Mouse (Mus musculus): ENCODE data around the gene Cntnap1. TPM values are rescaled to one million over a fixed set of nuclear protein-coding genes. Genes with fewer than 3 reads are reported as not detected.

The Cntnap1 gene
- polyA plus RNA-seq, 1 experiment from 2014 or later: 1.5 TPM

DNA sequence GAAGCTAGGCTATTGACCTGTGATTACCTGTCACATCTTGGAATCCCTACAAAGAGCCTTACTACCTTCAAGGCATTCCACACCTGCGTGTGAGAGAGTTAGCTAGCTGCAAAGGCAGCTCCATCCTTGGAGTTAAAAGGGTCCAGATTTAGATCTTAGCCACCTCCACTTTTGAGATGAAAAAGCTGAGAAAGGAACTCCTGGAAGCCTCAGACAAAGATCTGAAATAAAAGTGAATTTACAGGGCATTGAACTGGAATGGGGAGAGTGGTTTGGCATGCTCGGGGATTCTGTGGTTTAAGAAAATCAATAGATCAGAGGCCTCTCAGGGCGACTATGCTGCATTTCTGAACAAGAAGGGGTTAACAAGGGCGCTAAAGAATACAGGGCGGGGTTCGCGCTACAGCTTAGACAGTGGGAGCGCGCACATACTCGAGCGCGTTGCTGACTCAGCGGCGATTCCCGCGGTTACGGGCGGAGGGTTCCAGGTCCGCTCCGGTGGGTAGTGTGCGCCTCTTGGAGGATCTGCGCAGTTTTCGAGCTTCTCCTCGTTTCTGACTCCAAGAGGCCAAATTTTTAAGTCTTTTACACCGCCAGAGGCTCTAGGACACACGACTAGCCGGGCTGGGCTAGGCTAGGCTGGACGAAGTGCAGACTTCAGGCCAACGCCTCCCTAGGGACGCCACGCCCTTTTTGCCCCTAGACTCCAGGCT is 1.6 kb downstream of the Cntnap1 start:
- no peak for DNase-seq
- H3K4me1 ChIP-seq (ENCODE audit: insufficient read depth): peaks cover 54% of the 10 kb centered on the region

DNA sequence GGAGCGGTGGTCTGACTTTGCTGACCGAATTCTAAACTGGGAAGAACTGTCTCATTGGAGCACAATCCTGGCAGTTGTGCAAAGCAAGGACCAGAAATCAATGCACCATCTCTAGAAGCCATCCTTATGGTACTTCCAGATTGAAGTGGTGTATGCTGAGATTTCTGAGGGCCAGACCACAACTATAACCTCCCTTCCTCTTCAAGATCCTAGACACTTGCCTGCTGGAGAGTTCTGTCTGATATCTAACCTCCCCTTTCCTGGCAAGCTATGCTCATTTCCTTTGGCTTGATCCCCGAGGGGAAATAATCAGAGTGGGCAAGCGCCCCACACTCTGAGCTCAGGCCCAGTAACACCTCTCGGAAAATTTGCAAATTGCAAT is 2.1 kb downstream of the Cntnap1 start:
- H3K9me3 ChIP-seq (ENCODE audit: low read length): no peaks in the 10 kb centered on the region
- peak overlapping the region; percentile 35; the same call in 1 of the 2 replicates for H3K27ac ChIP-seq (ENCODE audit: low read depth)
- peak overlapping the region; percentile 54 for H3K9ac ChIP-seq (replicated peaks)
- DNase-seq (no peak), ATAC-seq (no peak)
- 10% methylated on average over 5 of the region's 5 CpGs for WGBS (ENCODE audit: insufficient replicate concordance)
- peaks cover 54% of the 10 kb centered on the region for H3K4me1 ChIP-seq (ENCODE audit: insufficient read depth)
- peak overlapping the region; percentile 63 for H3K4me3 ChIP-seq (ENCODE audit: low read depth, low read length)
- peaks cover 95% of the 10 kb centered on the region for H3K27me3 ChIP-seq (ENCODE audit: insufficient read depth, low read length)
- H3K4me2 ChIP-seq (ENCODE audit: low read depth, low read length): peak overlapping the region; percentile 82
- TF ChIP-seq CTCF (IDR thresholded peaks at IDR 0.05; ENCODE audit: low read depth): no peak
- TF ChIP-seq EP300 (IDR thresholded peaks at IDR 0.05; ENCODE audit: low read depth): no peak
- 0 out of 2 replicates have a peak, but pooled peaks cover 4% of the 10 kb centered on the region for H3K36me3 ChIP-seq (replicated peaks; ENCODE audit: insufficient read depth, low read length)

More for the DNA sequence above, 1.6 kb downstream of the Cntnap1 start:
- Histone ChIP-seq H3K4me2 (ENCODE audit: low read depth, low read length) (peak overlapping the region; percentile 82), H3K27ac (ENCODE audit: low read depth) (peak overlapping the region; percentile 35; the same call in 1 of the 2 replicates), H3K9ac (replicated peaks) (peak overlapping the region; percentile 54), H3K36me3 (replicated peaks; ENCODE audit: insufficient read depth, low read length) (peaks cover 6% of the 10 kb centered on the region; the same call in 1 of the 2 replicates), H3K27me3 (ENCODE audit: insufficient read depth, low read length) (peaks cover 95% of the 10 kb centered on the region), H3K9me3 (ENCODE audit: low read length) (no peaks in the 10 kb centered on the region), H3K4me3 (ENCODE audit: low read depth, low read length) (peak overlapping the region; percentile 63)
- no peak for TF ChIP-seq EP300 (IDR thresholded peaks at IDR 0.05; ENCODE audit: low read depth)
- no peak for TF ChIP-seq CTCF (IDR thresholded peaks at IDR 0.05; ENCODE audit: low read depth)
- WGBS (ENCODE audit: insufficient replicate concordance): under 1% methylated on average over 31 of the region's 31 CpGs
- peak; percentile 35 for ATAC-seq

DNA sequence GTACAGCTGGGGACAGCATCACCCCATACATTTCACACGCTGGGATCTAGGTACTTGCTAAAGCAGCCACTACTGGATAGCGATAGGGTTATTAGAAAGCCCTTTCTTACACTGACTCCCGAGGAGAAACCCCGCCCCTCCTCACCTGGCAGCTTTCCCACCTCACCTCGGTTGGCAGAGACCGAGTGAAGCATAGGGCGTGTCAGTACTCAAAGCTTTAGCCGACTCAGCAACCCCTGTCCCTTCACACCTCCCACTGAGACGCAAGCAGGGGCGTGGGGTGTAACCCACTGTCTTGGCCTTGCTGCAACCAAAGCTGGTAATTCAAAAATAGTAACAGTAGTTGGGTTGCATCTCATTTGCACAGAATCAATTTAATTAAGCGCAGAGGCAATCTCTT is 2.8 kb downstream of the Cntnap1 start:
- H3K4me2 ChIP-seq (ENCODE audit: low read depth, low read length): peak overlapping the region; percentile 72
- ATAC-seq (no peak), DNase-seq (no peak)
- 7% methylated on average over 11 of the region's 11 CpGs for WGBS (ENCODE audit: insufficient replicate concordance)
- H3K9me3 ChIP-seq (ENCODE audit: low read length): no peaks in the 10 kb centered on the region
- H3K9ac ChIP-seq (replicated peaks): no peak overlapping the region
- H3K4me1 ChIP-seq (ENCODE audit: insufficient read depth): peaks cover 51% of the 10 kb centered on the region
- H3K4me3 ChIP-seq (ENCODE audit: low read depth, low read length): peak overlapping the region; percentile 40; the same call in 1 of the 2 replicates
- TF ChIP-seq EP300 (IDR thresholded peaks at IDR 0.05; ENCODE audit: low read depth) (no peak), CTCF (IDR thresholded peaks at IDR 0.05; ENCODE audit: low read depth) (no peak)
- peak overlapping the region; percentile 48; the same call in 1 of the 2 replicates for H3K27ac ChIP-seq (ENCODE audit: low read depth)
- no peaks in the 10 kb centered on the region for H3K36me3 ChIP-seq (replicated peaks; ENCODE audit: insufficient read depth, low read length)
- H3K27me3 ChIP-seq (ENCODE audit: insufficient read depth, low read length): peaks cover 95% of the 10 kb centered on the region

DNA sequence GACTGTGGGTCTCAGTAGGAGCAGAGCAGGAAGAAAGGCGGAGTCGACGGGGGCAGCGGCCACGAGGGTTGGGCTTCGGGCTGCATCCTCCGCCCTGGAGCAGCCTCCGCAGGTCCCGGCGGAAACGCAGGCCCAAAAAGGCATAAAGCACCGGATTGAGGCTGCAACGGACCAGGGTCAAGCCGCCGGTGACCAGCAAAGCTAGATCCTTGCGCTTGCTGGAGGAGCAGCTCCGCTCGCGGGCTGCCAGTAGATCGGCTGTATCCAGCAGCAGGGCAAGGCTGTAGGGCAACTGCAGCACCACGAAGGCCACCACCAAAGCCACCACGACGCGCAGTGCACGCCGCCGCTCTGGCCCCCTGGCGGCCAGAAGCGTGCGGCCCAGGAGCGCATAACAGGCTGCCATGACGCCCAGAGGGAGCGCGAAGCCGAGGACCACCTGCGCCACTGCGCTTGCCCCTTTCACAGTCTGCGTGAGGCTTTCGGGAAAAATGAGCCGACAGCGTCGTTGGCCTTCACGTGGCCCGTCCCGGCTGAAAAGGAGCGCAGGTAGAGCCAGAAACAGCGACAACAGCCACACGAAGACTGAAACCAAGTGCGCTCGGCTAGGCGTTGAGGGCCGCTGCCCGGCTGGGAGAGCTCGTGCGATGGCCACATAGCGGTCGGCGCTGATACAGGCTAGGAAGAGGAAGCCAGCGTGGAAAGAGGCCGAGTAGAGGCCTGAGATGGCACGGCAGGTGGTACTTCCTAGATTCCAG is 3.5 kb downstream of the Cntnap1 start:
- Histone ChIP-seq H3K9me3 (ENCODE audit: low read length) (no peaks in the 10 kb centered on the region), H3K4me2 (ENCODE audit: low read depth, low read length) (peak overlapping the region; percentile 72), H3K4me3 (ENCODE audit: low read depth, low read length) (peak overlapping the region; percentile 40), H3K27me3 (ENCODE audit: insufficient read depth, low read length) (peaks cover 88% of the 10 kb centered on the region), H3K27ac (ENCODE audit: low read depth) (peak overlapping the region; percentile 48; the same call in 1 of the 2 replicates), H3K36me3 (replicated peaks; ENCODE audit: insufficient read depth, low read length) (no peaks in the 10 kb centered on the region), H3K9ac (replicated peaks) (peak overlapping the region; percentile 44; the same call in 1 of the 2 replicates), H3K4me1 (ENCODE audit: insufficient read depth) (peaks cover 49% of the 10 kb centered on the region)
- ATAC-seq (peak; percentile 65), DNase-seq (peak; percentile 80)
- peak; percentile 96 for TF ChIP-seq CTCF (IDR thresholded peaks at IDR 0.05; ENCODE audit: low read depth)
- no peak for TF ChIP-seq EP300 (IDR thresholded peaks at IDR 0.05; ENCODE audit: low read depth)
- WGBS (ENCODE audit: insufficient replicate concordance): 2% methylated on average over 56 of the region's 61 CpGs

DNA sequence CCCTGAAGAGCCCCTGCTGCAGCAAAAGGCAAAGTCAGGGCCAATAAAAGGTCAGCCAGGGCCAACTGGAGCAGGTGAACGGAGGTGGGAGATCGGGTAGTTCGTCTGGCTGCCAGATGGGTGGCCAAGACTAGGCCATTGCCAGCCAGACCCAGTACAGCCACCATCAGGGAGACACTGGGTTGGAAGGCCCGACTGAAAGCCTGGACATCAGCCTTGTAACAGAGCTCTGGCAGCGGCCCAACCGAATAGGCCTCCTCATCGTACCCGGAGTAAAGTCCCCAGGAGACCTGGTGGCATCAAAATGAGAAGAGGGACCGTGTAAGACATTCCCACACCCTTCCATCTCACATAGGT is 4.0 kb downstream of the Cntnap1 start:
- H3K9ac ChIP-seq (replicated peaks): peak overlapping the region; percentile 44; the same call in 1 of the 2 replicates
- ATAC-seq: no peak

More for the DNA sequence above, 4.0 kb downstream of the Cntnap1 start:
- no peak for DNase-seq
- no peaks in the 10 kb centered on the region for H3K9me3 ChIP-seq (ENCODE audit: low read length)
- no peaks in the 10 kb centered on the region for H3K36me3 ChIP-seq (replicated peaks; ENCODE audit: insufficient read depth, low read length)
- WGBS (ENCODE audit: insufficient replicate concordance): 40% methylated on average over 9 of the region's 9 CpGs
- no peak for TF ChIP-seq EP300 (IDR thresholded peaks at IDR 0.05; ENCODE audit: low read depth)
- TF ChIP-seq CTCF (IDR thresholded peaks at IDR 0.05; ENCODE audit: low read depth): no peak
- H3K27me3 ChIP-seq (ENCODE audit: insufficient read depth, low read length): peaks cover 83% of the 10 kb centered on the region
- H3K27ac ChIP-seq (ENCODE audit: low read depth): no peak overlapping the region
- peak overlapping the region; percentile 72 for H3K4me2 ChIP-seq (ENCODE audit: low read depth, low read length)
- peaks cover 48% of the 10 kb centered on the region for H3K4me1 ChIP-seq (ENCODE audit: insufficient read depth)
- H3K4me3 ChIP-seq (ENCODE audit: low read depth, low read length): peak overlapping the region; percentile 40

All from liver, postnatal 0 days (tissue).